Mouse (Mus musculus) gastrocnemius, adult 18-20 months (tissue): ENCODE measurements around the gene Krt82. TPM values are rescaled to one million over a fixed set of nuclear protein-coding genes. Genes with fewer than 3 reads are reported as not detected.

Experiments used
- DNase-seq: peaks from one replicate; pipeline ENCODE4 v3.0.0; 2021; ENCODE audit warnings: low spot score
- long read RNA-seq, 2 experiments: library from polyadenylated mRNA; stranded (forward); transcript quantifications; one replicate each; pipeline ENCODE4 v2.0.0; 2021
- total RNA-seq, 2 experiments: library from RNA; stranded (reverse); gene quantifications; 2 replicates each; pipeline ENCODE4 v1.2.3; 2021

Gene Krt82
- total RNA-seq, result not detected
- long read RNA-seq, experiment 1, result 0 reads
- long read RNA-seq, experiment 2, result 0 reads

GRCm38 (mm10) chr15:101550567-101550966, at the start of gene Krt82:
Gene Krt82 (minus strand): TSS chr15:101550667.
- no peak for DNase-seq

- DNase-seq, result no peak
These were observed 48.7 kb upstream of the Krt82 start for GRCm38 (mm10) chr15:101599123-101599522.

DNA sequence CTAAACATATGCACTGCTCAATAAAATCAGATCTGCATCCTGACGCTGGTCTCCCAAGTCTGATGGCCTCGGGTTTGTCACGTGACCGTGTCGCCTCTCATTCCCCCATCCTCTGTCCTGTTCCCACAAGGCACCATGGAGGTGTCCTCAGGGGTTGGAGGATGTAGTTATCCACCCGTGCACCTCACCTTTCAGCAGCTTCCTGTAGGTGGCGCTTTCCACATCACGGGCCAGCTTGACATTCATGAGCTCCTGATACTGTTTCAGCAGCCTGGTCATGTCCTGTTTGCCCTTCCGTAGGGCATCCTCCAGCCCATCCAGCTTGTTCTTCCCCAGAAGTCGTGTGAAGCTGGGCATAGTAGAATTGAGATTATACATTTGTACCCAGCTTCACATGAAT, 37.7 kb upstream of the Krt82 start:
- DNase-seq, result no peak

DNA sequence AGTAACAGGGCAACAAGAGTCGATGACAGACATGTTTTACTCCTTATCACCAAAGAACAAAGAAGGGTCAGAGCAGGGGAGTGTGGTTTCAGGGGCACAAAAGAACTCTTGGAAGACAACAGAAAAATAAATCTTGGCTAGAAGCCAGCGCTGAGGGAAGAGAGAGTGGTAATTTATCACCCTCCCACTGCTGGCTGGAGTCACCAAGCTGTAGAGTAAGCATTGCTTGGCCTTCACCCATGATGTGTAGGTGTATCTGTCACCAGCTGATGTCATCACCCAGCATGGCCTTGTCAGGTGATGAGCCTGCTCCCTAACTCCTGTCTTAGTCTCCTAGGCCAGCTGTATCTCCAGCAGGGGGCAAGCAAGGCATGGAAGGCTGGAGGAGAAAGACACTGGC, 34.0 kb upstream of the Krt82 start:
- DNase-seq, result no peak

- DNase-seq, result no peak
These were observed 32.9 kb upstream of the Krt82 start for GRCm38 (mm10) chr15:101583211-101583965.

GRCm38 (mm10) chr15:101581701-101582100, 31.2 kb upstream of the Krt82 start:
- DNase-seq, result no peak

DNA sequence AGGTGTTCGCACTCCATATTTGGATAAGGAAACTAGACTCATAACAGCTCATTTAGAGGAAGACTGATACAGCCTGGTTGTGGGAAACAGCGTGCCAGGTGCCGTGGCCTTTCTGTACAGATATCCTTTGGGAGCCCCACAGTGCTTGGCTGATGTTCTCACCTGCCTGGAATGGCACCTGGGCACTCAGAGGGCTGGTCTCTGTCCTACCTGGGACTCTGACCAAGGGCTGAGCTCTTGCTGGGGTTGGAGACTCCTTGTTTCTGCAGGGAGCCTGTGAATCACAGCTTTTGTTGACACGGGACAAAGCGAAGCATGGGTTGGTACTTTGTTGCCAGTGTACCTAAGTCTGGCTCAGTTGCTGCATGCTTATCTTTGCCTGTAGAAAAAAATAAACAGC, 25.0 kb upstream of the Krt82 start:
- no peak for DNase-seq

DNA sequence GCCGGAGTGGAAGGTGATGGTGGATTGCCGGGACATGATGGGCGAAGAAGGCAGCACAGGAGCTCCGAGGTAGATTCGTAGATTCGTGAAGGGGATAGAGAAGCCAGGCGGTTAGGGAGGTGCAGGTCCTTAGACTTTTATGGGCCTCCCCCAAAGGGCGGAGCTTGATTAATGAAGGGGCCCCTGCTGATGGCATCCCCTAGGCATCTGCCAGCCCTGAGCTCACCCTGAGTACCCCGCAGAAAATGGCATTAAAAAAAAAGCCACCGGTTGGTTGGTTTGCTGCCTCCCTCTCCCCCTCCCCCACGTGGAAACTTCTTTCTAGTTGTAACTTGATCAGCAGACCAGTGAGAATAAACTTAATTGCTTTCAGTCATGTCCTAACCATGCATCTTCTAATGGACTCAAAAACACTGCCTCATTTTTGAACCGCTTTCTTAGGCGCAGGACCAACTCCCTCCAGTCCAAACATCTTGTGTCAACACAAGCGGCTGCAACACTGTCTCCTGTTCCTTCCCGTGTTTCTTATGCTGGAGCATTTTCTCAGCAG, 23.4 kb upstream of the Krt82 start, which contains the start of gene Krt75:
Gene Krt75 (minus strand): TSS at position 109 of the 550 bp plus-strand sequence.
- DNase-seq, result no peak

DNA sequence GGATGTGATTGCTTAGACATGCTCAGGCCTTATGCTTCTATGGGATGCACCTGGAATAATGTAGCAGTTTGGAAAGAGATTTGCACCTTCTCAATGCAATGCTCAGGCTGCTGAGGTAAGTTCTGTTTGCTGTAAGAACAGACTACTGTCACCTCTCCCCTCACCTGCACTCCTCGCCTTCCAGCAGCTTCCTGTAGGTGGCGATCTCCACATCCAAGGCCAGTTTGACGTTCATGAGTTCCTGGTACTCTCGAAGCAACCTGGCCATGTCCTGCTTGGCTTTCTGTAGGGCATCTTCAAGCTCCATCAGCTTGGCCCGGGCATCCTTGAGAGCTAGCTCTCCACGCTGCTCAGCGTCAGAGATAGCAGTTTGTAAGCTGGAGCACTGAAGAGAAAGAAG, 17.3 kb upstream of the Krt82 start:
- no peak for DNase-seq

DNA sequence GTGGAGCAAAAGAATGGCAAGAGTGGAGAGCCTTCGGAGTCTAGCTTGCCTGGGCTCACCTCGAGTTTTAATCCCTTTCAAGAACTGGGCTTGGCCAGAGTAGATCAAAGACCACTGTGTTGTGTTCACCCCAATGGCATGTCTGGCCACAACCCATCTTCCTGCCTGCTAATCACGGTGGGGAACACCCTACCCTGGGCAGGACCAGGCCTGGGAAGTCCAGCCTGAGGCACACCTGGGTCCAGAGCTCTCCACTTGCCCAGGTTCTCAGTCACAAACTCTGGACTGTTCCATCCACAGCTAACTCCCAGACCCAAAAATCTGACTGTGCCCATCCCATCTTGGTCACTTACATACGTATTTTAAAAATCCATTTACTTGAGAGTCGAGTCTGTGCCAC, 12.4 kb upstream of the Krt82 start, which contains the start of gene Krt90:
Gene Krt90 (minus strand): TSS at position 101 of the 400 bp plus-strand sequence.
- DNase-seq, result no peak

GRCm38 (mm10) chr15:101558034-101558646, 7.7 kb upstream of the Krt82 start:
- no peak for DNase-seq

DNA sequence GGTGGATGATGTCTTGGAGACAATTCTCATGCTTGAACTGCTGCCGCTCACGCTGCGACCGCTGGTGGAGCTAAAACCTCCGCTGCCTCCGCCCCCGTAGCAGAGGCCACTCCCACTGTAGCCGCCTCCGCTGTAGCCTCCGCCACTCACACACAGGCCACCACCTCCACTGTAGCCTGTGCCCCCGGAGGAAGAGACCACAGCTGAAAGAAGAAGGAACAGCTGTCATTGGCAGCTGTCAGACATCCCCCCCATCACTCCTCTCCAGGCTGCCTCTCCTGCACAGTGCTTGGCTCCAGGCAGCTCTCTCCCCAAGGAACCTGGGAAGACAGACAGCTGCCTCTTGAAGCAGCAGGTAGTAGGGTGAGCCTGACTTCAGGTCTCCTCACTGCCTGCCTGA, 2.7 kb upstream of the Krt82 start:
- no peak for DNase-seq

GRCm38 (mm10) chr15:101552188-101552587, 1.7 kb upstream of the Krt82 start:
- DNase-seq, result no peak

GRCm38 (mm10) chr15:101544478-101544877, 6.0 kb downstream of the Krt82 start:
- no peak for DNase-seq

GRCm38 (mm10) chr15:101542543-101542942, 7.9 kb downstream of the Krt82 start:
- no peak for DNase-seq

DNA sequence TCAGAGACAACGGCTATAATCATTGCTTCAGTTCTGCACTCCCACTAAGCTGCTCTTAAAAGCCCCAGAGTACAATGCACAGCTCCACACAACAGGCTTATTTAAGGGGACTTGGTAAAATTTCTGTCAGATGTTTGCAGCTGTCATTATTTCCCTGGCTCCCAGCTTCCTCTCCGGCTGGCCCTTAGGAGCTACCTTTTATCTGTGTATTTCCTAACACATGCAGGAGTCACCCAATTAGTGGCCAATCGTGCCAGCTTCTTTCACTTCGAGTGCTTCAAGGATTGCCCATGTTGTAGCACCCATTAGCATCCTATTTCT, 11.9 kb downstream of the Krt82 start:
- DNase-seq, result no peak

GRCm38 (mm10) chr15:101537864-101538579, 12.4 kb downstream of the Krt82 start:
- DNase-seq, result no peak

- no peak for DNase-seq
These were observed 14.2 kb downstream of the Krt82 start for GRCm38 (mm10) chr15:101536054-101536850.

DNA sequence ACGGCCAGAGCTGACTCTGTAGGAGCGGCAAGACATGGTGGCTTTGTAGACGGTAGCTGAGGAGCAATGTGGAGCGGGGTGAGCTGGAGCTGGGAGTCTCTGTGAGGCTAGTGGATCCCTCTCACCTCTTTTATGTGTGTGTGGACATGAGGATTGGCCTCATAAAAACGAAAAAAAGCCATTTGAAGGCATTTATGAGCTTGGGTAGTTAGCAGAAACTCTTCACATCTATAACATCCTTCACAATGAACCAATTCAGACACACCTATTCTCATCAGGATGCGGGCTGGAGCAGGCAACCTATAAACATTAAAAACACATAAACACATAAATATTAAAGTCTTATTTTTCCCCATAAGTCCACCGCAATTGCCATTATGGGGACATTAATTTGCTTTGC, 17.7 kb downstream of the Krt82 start, which contains the start of gene Krt84:
Gene Krt84 (minus strand): TSS at position 101 of the 400 bp plus-strand sequence.
- DNase-seq, result no peak

DNA sequence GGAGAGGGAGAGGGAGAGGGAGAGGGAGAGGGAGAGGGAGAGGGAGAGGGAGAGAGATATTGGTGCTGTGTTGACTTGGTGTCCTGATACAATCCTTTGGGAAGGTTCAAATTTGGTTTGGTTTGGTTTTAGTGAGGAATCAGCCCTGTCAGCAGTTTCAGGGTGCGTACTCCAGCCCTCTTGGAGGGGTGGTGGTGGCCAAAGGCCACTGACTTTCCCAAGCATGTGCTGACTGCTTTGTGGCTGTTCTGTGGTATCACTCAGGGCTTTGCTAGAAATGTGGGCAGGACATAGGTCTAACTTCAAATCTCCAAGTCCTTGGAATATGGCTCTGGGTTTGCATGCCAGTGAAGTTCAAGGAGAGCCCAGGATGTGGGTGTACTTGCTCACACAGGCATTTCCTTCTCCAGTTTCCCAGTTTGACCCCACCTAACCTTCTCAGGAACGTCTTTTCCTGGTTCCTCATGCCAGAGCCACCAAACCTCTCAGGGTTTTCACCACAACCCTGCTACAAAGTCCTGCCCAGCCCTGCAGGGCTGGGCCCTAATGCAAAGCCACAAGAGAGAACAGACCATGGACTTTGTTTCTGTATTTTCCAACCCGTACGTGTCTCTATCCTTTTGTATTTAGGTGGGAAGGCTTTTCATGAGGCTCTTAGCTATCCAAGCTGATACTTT, 27.8 kb downstream of the Krt82 start:
- DNase-seq, result no peak

DNA sequence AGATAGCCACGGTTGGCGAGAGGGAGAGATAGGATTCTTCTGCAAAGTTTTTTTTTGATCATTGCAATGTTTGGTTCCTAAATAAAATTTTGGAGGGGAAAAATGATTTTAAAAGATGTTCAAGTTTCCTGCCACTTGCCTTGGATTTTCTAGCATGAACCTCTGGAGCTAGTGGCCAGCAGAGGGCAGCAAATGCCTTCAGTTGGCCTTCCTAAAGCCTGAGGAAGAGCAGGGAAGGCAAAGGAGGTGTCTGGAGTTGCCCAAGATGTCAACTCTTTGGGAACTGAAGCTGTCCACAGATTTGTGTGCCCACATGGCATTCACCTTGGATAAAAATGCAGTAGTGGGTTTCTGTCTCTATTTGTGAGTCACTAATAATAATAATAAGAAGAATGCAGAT, 30.7 kb downstream of the Krt82 start:
- DNase-seq, result peak; percentile 69
